Mouse (Mus musculus) v-Abl transformed pro-B cells (cell line): ENCODE measurements around the gene Calhm1.

Experiments used
- in situ Hi-C, 2 experiments: fragments of 400-800 bp; cut with MboI; formaldehyde crosslinking; loops; one replicate each; pipeline ENCODE4 v1.15.1; 2025; ENCODE audit not compliant: unreplicated experiment in 2 of 2

The Calhm1 gene

GRCm38 (mm10) chr19:47101080-47101479 is 43.0 kb downstream of the Calhm1 start:
- in situ Hi-C loops, result no loop called here
